Mouse (Mus musculus) forebrain, embryonic 16.5 days (tissue): ENCODE data around the gene Wdr38. TPM values are rescaled to one million over a fixed set of nuclear protein-coding genes. Genes with fewer than 3 reads are reported as not detected.

Experiments used
- ATAC-seq: fragments of 200-750 bp; cut with Nextera tagmentation; 2 replicates; pipeline ENCODE4 v1.8.0; 2017; ENCODE audit warnings: mild to moderate bottlenecking, moderate library complexity
- H3K27ac ChIP-seq: fragments of 300-500 bp; sonication (generic); 2 replicates; pipeline ENCODE4 v1.5.1; 2014; ENCODE audit warnings: low read length, control low read depth
- H3K27me3 ChIP-seq: fragments of 300-500 bp; sonication (generic); replicated peaks from 2 replicates; pipeline ENCODE4 v1.6.1; 2014; ENCODE audit warnings: low read length; ENCODE audit not compliant: control insufficient read depth, insufficient read depth
- H3K36me3 ChIP-seq: fragments of 300-500 bp; sonication (generic); 2 replicates; pipeline ENCODE4 v1.6.1; 2014; ENCODE audit not compliant: control insufficient read depth, insufficient read depth
- H3K4me1 ChIP-seq: fragments of 300-500 bp; sonication (generic); replicated peaks from 2 replicates; pipeline ENCODE4 v1.6.1; 2014; ENCODE audit warnings: low read length; ENCODE audit not compliant: control insufficient read depth, insufficient read depth
- H3K4me2 ChIP-seq: fragments of 300-500 bp; sonication (generic); 2 replicates; pipeline ENCODE4 v1.6.1; 2014; ENCODE audit warnings: mild to moderate bottlenecking, low read length, control low read depth
- H3K4me3 ChIP-seq: fragments of 300-500 bp; sonication (generic); replicated peaks from 2 replicates; pipeline ENCODE4 v1.5.1; 2014; ENCODE audit warnings: mild to moderate bottlenecking, low read length, control low read depth
- H3K9ac ChIP-seq: fragments of 300-500 bp; sonication (generic); replicated peaks from 2 replicates; pipeline ENCODE4 v1.6.1; 2014; ENCODE audit warnings: low read depth, low read length, control low read depth
- H3K9me3 ChIP-seq: fragments of 300-500 bp; sonication (generic); 2 replicates; pipeline ENCODE4 v1.6.1; 2016; ENCODE audit warnings: low read length; ENCODE audit not compliant: control insufficient read depth
- WGBS: fragments of 180-500 bp; shearing (Covaris S2); extraction: QIAGEN DNeasy Blood & Tissue Kit; methylation state at CpG from one replicate; pipeline ENCODE4 v1.1.7; 2014; 5-methylcytosine and 5-hydroxymethylcytosine counted together
- polyA plus RNA-seq: library from polyadenylated mRNA; unstranded; fragments of >200 nt; fragmentation: Nextera tagmentation; extraction: Ambion mirVana; gene quantifications from 2 replicates; pipeline ENCODE4 v1.2.1, GENCODE M21; 2015

The Wdr38 gene
- polyA plus RNA-seq, 1 experiment from 2014 or later, result 2.3 TPM

DNA sequence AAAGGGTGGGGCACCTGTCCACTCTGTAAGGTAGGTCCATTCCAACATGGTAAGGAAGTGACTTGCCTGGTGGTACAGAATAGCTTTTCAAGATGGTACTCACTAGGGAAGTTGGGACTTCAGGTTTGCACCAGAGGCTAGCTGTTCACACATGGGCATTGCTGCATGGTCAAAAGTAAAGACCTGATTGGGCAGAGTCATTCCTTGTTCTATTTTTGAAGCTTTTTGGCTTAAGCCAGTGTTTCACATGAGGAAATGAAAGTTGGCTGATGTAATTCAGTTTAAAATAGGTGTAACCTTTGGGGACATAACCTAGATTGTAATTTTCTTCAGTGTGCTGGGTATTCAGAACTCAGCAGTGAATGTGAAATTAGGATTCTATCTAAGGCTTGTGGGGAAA, 14.0 kb downstream of the Wdr38 start:
- Histone ChIP-seq H3K36me3 (peaks cover 21% of the 10 kb centered on the region), H3K4me1 (peaks cover 29% of the 10 kb centered on the region), H3K27ac (no peak overlapping the region), H3K4me2 (no peak overlapping the region), H3K9me3 (no peaks in the 10 kb centered on the region), H3K27me3 (no peaks in the 10 kb centered on the region), H3K9ac (no peak overlapping the region), H3K4me3 (no peak overlapping the region)
- ATAC-seq, result no peak

DNA sequence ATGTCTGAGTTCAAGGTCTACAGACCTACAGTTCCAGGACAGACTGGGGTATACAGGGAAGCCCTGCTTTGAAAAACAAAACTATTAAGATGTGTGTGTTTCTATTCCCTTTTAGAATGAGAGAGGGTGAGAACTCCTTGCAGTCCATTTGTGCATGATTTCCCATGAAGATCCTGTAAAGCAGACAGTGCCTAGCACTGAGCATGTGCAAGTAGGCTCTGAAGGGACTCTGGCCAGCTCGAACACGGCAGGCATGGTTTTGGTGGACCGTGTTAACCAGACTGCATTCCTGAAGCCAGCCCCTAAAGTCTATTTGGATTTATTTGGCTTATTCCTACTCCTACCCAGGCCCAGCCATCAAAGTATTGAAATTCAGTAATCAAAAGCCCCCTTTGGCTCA, 14.7 kb downstream of the Wdr38 start:
- 88% methylated on average over 3 of the region's 3 CpGs for WGBS
- ATAC-seq, result no peak
- no peak overlapping the region for H3K9ac ChIP-seq
- H3K4me2 ChIP-seq, result no peak overlapping the region
- H3K9me3 ChIP-seq, result no peaks in the 10 kb centered on the region
- H3K36me3 ChIP-seq, result peaks cover 21% of the 10 kb centered on the region
- peaks cover 27% of the 10 kb centered on the region for H3K4me1 ChIP-seq
- H3K27ac ChIP-seq, result no peak overlapping the region
- no peaks in the 10 kb centered on the region for H3K27me3 ChIP-seq
- H3K4me3 ChIP-seq, result no peak overlapping the region

DNA sequence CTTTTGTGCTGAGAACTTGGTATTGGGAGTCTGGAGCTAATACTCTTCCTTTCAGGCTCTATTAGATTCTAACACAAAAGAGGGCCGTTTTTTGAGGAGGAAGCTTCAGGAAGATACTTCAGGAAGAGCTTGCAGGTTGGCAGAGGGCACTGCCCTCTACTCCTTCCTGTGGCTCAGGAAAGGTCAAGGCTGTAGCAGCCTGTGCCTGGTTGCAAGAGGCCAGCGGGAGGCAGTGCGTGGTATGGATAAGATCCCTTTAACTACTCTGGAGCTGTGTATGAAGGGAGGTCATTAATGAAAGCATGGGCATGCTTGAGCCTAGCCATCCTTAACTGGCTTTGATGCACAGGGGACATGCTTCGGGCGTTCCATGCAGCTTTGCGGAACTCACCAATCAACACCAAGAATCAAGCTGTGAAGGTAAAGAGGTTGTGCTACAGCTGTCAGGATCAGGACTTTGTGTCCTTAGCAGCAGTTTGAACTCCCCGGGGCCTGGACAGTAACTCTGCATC, 15.5 kb downstream of the Wdr38 start:
- H3K36me3 ChIP-seq, result peaks cover 27% of the 10 kb centered on the region
- 89% methylated on average over 7 of the region's 7 CpGs for WGBS
- no peak overlapping the region for H3K4me3 ChIP-seq
- H3K4me2 ChIP-seq, result no peak overlapping the region
- no peaks in the 10 kb centered on the region for H3K27me3 ChIP-seq
- no peak for ATAC-seq
- no peak overlapping the region for H3K9ac ChIP-seq
- H3K27ac ChIP-seq, result no peak overlapping the region
- peaks cover 23% of the 10 kb centered on the region for H3K4me1 ChIP-seq
- no peaks in the 10 kb centered on the region for H3K9me3 ChIP-seq

DNA sequence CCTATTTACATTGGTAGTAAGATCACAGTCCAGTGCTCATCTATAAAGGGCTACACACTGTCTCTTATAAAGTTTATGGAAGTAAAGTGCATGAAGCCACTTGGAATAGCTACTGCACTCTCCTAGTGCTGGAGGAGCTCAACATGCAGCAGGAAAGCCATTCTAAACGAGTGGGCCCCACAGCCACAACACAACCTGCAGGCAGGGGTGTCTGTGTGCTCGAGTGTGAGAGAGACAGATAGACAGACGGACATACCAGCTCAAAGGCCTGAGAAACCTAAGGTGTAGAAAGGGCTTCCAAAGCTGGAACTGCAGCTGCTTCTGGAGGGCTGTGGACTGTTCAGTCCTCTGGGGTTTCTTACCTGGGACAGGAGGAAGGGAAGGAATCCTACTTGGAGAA, 19.3 kb downstream of the Wdr38 start:
- Histone ChIP-seq H3K9ac (no peak overlapping the region), H3K4me3 (no peak overlapping the region), H3K9me3 (no peaks in the 10 kb centered on the region), H3K36me3 (peaks cover 46% of the 10 kb centered on the region), H3K4me2 (no peak overlapping the region), H3K27ac (no peak overlapping the region), H3K27me3 (no peaks in the 10 kb centered on the region), H3K4me1 (no peaks in the 10 kb centered on the region; the same call in none of the 2 replicates)
- no peak for ATAC-seq
- 71% methylated on average over 3 of the region's 3 CpGs for WGBS

DNA sequence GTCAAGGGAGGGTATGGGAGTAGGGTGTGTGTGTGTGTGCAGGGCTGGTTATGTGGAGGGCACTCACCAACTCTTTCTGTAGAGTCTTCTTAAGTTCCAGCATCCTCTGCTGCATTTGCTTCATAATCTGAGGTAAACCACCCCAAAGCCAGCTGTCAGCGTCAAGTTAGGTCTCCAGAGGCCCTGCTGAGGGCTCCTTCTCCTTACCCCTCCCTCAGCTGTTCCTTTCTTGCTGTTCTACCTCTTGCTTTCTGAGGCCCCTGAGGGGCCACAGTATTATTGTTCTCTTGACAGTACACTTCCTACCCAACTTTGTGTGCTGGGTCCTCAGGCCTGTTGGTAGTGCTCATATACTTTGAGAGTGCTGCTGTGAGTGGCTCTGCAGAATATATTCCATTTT, 22.7 kb downstream of the Wdr38 start:
- Histone ChIP-seq H3K4me1 (no peaks in the 10 kb centered on the region), H3K4me2 (no peak overlapping the region), H3K4me3 (no peak overlapping the region), H3K27ac (no peak overlapping the region), H3K9me3 (no peaks in the 10 kb centered on the region), H3K27me3 (no peaks in the 10 kb centered on the region), H3K36me3 (peaks cover 43% of the 10 kb centered on the region), H3K9ac (no peak overlapping the region)
- no peak for ATAC-seq
- 92% methylated on average over 1 of the region's 1 CpGs for WGBS

DNA sequence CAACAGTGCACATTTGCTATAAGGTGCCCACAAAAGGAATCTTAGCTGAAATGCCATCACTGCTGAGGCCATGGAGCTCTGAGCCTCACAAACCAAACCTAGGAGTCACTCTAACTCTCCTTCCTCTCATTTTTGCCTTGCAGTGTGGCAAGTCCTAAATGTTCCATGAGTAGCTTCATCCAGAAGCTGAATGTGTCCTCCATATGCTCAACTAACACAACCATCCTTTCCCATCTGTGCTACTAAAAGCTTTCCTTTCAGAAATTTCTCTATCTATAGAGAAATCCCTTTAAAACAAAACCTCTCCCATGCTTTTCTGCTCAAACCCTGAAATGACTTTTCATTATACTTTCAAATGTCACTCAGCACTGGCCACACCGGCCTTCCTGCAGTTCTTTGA, 34.3 kb downstream of the Wdr38 start:
- 82% methylated on average over 1 of the region's 1 CpGs for WGBS
- no peak overlapping the region for H3K4me3 ChIP-seq
- H3K27ac ChIP-seq, result no peak overlapping the region
- no peaks in the 10 kb centered on the region for H3K27me3 ChIP-seq
- H3K9me3 ChIP-seq, result no peaks in the 10 kb centered on the region
- H3K36me3 ChIP-seq, result peaks cover 46% of the 10 kb centered on the region
- H3K9ac ChIP-seq, result no peak overlapping the region
- ATAC-seq, result no peak
- no peaks in the 10 kb centered on the region for H3K4me1 ChIP-seq
- no peak overlapping the region for H3K4me2 ChIP-seq

DNA sequence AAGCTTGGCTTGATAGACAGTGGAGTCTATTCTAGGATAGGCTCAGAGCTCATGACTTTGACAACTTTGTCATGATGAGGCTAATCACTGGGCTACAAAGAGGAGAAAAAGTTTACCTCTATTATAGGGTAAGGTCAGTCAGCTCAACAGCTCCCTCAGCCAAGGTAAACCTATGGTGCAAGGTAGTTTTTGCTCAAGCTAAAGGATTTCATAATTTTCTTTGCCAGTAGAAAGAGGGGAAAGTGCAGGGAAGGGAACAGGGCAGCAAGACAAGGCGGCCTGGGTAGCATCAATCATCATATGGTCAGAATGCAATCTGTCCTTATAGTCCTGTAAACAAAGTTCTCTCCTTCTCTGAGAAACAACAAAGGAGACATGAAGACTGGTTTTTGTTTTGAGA, 42.9 kb downstream of the Wdr38 start:
- 96% methylated on average over 1 of the region's 1 CpGs for WGBS
- peaks cover 34% of the 10 kb centered on the region for H3K36me3 ChIP-seq
- no peak for ATAC-seq
- H3K4me2 ChIP-seq, result no peak overlapping the region
- no peak overlapping the region for H3K4me3 ChIP-seq
- H3K4me1 ChIP-seq, result no peaks in the 10 kb centered on the region
- no peaks in the 10 kb centered on the region for H3K9me3 ChIP-seq
- no peak overlapping the region for H3K27ac ChIP-seq
- H3K9ac ChIP-seq, result no peak overlapping the region
- H3K27me3 ChIP-seq, result no peaks in the 10 kb centered on the region

DNA sequence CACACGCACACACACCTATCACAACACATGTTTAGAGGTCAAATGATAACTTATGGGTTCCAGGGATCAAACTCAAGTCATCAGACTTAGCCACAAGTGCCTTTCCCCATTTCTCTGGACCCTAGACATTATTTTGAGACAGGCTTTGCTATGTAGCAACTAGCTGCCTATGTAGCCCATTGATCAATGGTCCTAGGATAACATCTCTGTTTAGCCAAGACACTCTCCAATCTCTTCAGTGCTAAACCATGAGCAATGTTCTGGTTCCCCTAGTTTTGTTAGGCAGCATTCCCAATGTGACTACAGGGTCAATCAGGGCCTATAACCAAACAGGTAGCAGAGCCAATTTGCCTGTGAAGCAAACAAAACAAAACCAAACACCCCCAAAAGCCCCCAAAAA, 51.2 kb downstream of the Wdr38 start:
- H3K36me3 ChIP-seq, result peaks cover 32% of the 10 kb centered on the region
- no peak overlapping the region for H3K9ac ChIP-seq
- H3K9me3 ChIP-seq, result no peaks in the 10 kb centered on the region
- no peak overlapping the region for H3K4me2 ChIP-seq
- H3K4me3 ChIP-seq, result no peak overlapping the region
- 91% methylated on average over 1 of the region's 1 CpGs for WGBS
- no peaks in the 10 kb centered on the region for H3K4me1 ChIP-seq
- no peak overlapping the region for H3K27ac ChIP-seq
- H3K27me3 ChIP-seq, result no peaks in the 10 kb centered on the region
- ATAC-seq, result no peak
